In genomic region chr17:27393432-27393831, GRCm38 (mm10) we compare ENCODE assay signal across 13 mouse cellular contexts.
A peak's percentile ranks its signal among the peaks of the same experiment; 100 is the strongest.
DNase-seq lines count a peak whose midpoint lies in the region; ATAC-seq and TF ChIP-seq lines count a peak whose summit lies in the region.
"Had no signal": no experiment of that assay in that cellular context is flagged by ENCODE, and none has a peak within 500 bp of the region (broad histone marks: within the 10 kb centered on the region; RNA-seq: fewer than 3 reads in every experiment).

No protein-coding gene starts in this region.

- H3K36me3 ChIP-seq in midbrain, embryonic 10.5 days: no peaks in the 10 kb centered on the region
- H3K36me3 ChIP-seq in midbrain, embryonic 16.5 days (ENCODE audit: control insufficient read depth, insufficient read depth, low read length): no peaks in the 10 kb centered on the region
- no peaks in the 10 kb centered on the region for H3K36me3 ChIP-seq in limb, embryonic 12.5 days
- H3K36me3 ChIP-seq: embryonic facial prominence, embryonic 13.5 days; intestine, embryonic 15.5 days; limb, embryonic 15.5 days had no signal

- no peak for TF ChIP-seq POLR2A in cerebellum, adult 2 months (IDR thresholded peaks at IDR 0.05; ENCODE audit: borderline replicate concordance, insufficient read depth, low read length)

- DNase-seq in cerebellum, adult 2 months: no peak
- DNase-seq in cerebellum, adult 8-10 months: no peak
- DNase-seq in midbrain, embryonic 10.5 days (ENCODE audit: low spot score): peak; percentile 26
- peak; percentile 90 for DNase-seq in ZHBTc4 (ENCODE audit: low read depth, low spot score)
- DNase-seq in heart, postnatal 10 days: no peak
- DNase-seq in urinary bladder, postnatal 14 days (ENCODE audit: low spot score): no peak
- DNase-seq: cerebellum, adult 18-20 months; thymus, postnatal 4 days had no signal

- H3K4me1 ChIP-seq in cerebellum, adult 2 months (ENCODE audit: control insufficient read depth, insufficient read depth, low read length): no peaks in the 10 kb centered on the region
- peaks cover 31% of the 10 kb centered on the region for H3K4me1 ChIP-seq in midbrain, embryonic 10.5 days
- peaks cover 22% of the 10 kb centered on the region for H3K4me1 ChIP-seq in midbrain, embryonic 16.5 days (ENCODE audit: control insufficient read depth, insufficient read depth, low read length)
- H3K4me1 ChIP-seq in limb, embryonic 12.5 days (replicated peaks): peaks cover 15% of the 10 kb centered on the region
- H3K4me1 ChIP-seq: intestine, embryonic 15.5 days had no signal

- no peaks in the 10 kb centered on the region for H3K9me3 ChIP-seq in midbrain, embryonic 10.5 days (replicated peaks)
- no peaks in the 10 kb centered on the region for H3K9me3 ChIP-seq in midbrain, embryonic 16.5 days (replicated peaks; ENCODE audit: control insufficient read depth, low read length, poor library complexity, severe bottlenecking)
- H3K9me3 ChIP-seq in limb, embryonic 12.5 days: no peaks in the 10 kb centered on the region
- H3K9me3 ChIP-seq: embryonic facial prominence, embryonic 13.5 days; intestine, embryonic 15.5 days; limb, embryonic 15.5 days had no signal

- H3K4me3 ChIP-seq in cerebellum, adult 2 months (replicated peaks; ENCODE audit: insufficient read depth, low read depth, low read length): no peak overlapping the region
- H3K4me3 ChIP-seq in midbrain, embryonic 10.5 days: no peak overlapping the region
- H3K4me3 ChIP-seq in midbrain, embryonic 16.5 days (ENCODE audit: low read depth, low read length): no peak overlapping the region
- H3K4me3 ChIP-seq in limb, embryonic 12.5 days (replicated peaks): no peak overlapping the region
- H3K4me3 ChIP-seq: embryonic facial prominence, embryonic 13.5 days; intestine, embryonic 15.5 days; limb, embryonic 15.5 days had no signal

- intact Hi-C loops in heart, postnatal 10 days (cut with DNase I): no loop called here

- 86% methylated on average over 4 of the region's 4 CpGs for WGBS in cerebellum, adult 2 months
- WGBS in midbrain, embryonic 10.5 days: 86% methylated on average over 4 of the region's 4 CpGs
- WGBS in midbrain, embryonic 16.5 days: 91% methylated on average over 4 of the region's 4 CpGs
- WGBS in limb, embryonic 12.5 days: 90% methylated on average over 4 of the region's 4 CpGs

- H3K9ac ChIP-seq in midbrain, embryonic 16.5 days (ENCODE audit: low read depth, low read length): no peak overlapping the region
- H3K9ac ChIP-seq in limb, embryonic 12.5 days (replicated peaks): no peak overlapping the region
- H3K9ac ChIP-seq: embryonic facial prominence, embryonic 13.5 days; intestine, embryonic 15.5 days; limb, embryonic 15.5 days had no signal

- ATAC-seq in midbrain, embryonic 16.5 days: no peak
- no peak for ATAC-seq in limb, embryonic 12.5 days (ENCODE audit: insufficient number of reproducible peaks, insufficient read depth, low FRiP score, low TSS enrichment, low read depth)
- ATAC-seq: intestine, embryonic 15.5 days had no signal

- H3K27me3 ChIP-seq in cerebellum, adult 2 months (ENCODE audit: control insufficient read depth, insufficient read depth, low read length): no peaks in the 10 kb centered on the region
- no peaks in the 10 kb centered on the region for H3K27me3 ChIP-seq in midbrain, embryonic 10.5 days (ENCODE audit: low read depth, poor library complexity, severe bottlenecking)
- H3K27me3 ChIP-seq in midbrain, embryonic 16.5 days (ENCODE audit: control insufficient read depth, insufficient read depth, low read depth, low read length): no peaks in the 10 kb centered on the region
- H3K27me3 ChIP-seq in limb, embryonic 12.5 days: no peaks in the 10 kb centered on the region
- H3K27me3 ChIP-seq: embryonic facial prominence, embryonic 13.5 days; intestine, embryonic 15.5 days; limb, embryonic 15.5 days had no signal

- H3K27ac ChIP-seq in cerebellum, adult 2 months (ENCODE audit: insufficient read depth, low read length): no peak overlapping the region
- H3K27ac ChIP-seq in midbrain, embryonic 10.5 days (replicated peaks): peak overlapping the region; percentile 28; the same call in 1 of the 2 replicates
- H3K27ac ChIP-seq in midbrain, embryonic 16.5 days (ENCODE audit: low read length): no peak overlapping the region
- H3K27ac ChIP-seq in limb, embryonic 12.5 days: 0 out of 2 replicates have a peak overlapping the region, but pooled peaks have one; percentile 17
- H3K27ac ChIP-seq: embryonic facial prominence, embryonic 13.5 days; intestine, embryonic 15.5 days; limb, embryonic 15.5 days had no signal

- no peak overlapping the region for H3K4me2 ChIP-seq in midbrain, embryonic 16.5 days (ENCODE audit: low read length)
- no peak overlapping the region for H3K4me2 ChIP-seq in limb, embryonic 12.5 days
- H3K4me2 ChIP-seq: embryonic facial prominence, embryonic 13.5 days; intestine, embryonic 15.5 days; limb, embryonic 15.5 days had no signal

- TF ChIP-seq CTCF in cerebellum, adult 2 months (IDR thresholded peaks at IDR 0.05; ENCODE audit: borderline replicate concordance, insufficient read depth, low read depth, low read length): peak; percentile 9; the same call in 1 of the 2 replicates

Comparison
In these comparisons a context has a peak if more than half of its experiments do, and no peak if none do; other contexts are left out.
1. H3K27ac ChIP-seq: peak in midbrain, embryonic 10.5 days (single experiment) and limb, embryonic 12.5 days (single experiment); none in cerebellum, adult 2 months (single experiment) and midbrain, embryonic 16.5 days (single experiment).
2. DNase-seq: peak in midbrain, embryonic 10.5 days (single experiment) and ZHBTc4 (single experiment); none in cerebellum, adult 2 months (0 of 2), cerebellum, adult 8-10 months (single experiment), heart, postnatal 10 days (0 of 2) and urinary bladder, postnatal 14 days (single experiment).